Mouse (Mus musculus) heart, adult 2 months (tissue): ENCODE data around the gene Smarce1. TPM values are rescaled to one million over a fixed set of nuclear protein-coding genes. Genes with fewer than 3 reads are reported as not detected.

Experiments
- DNase-seq, 2 experiments: peaks; one replicate each; pipeline ENCODE4 v3.0.0; 2021
- H3K27ac ChIP-seq: fragments of 200-600 bp; 2 replicates; pipeline ENCODE4 v1.8.1; 2022
- H3K27me3 ChIP-seq: fragments of 200-500 bp; 2 replicates; pipeline ENCODE4 v1.6.1; 2012; ENCODE audit warnings: mild to moderate bottlenecking, low read length, inconsistent platforms, mixed read lengths; ENCODE audit not compliant: control insufficient read depth, insufficient read depth
- H3K36me3 ChIP-seq: fragments of 200-500 bp; 2 replicates; pipeline ENCODE4 v1.6.1; 2012; ENCODE audit warnings: low read length, inconsistent platforms; ENCODE audit not compliant: control insufficient read depth, insufficient read depth
- H3K4me1 ChIP-seq: fragments of 200-500 bp; 2 replicates; pipeline ENCODE4 v1.6.1; 2011; ENCODE audit warnings: low read length; ENCODE audit not compliant: control insufficient read depth, insufficient read depth
- H3K4me3 ChIP-seq: fragments of 200-600 bp; 2 replicates; pipeline ENCODE4 v1.8.1; 2022
- H3K79me2 ChIP-seq: fragments of 200-500 bp; replicated peaks from 2 replicates; pipeline ENCODE4 v1.6.1; 2012; ENCODE audit warnings: mild to moderate bottlenecking, inconsistent platforms, low read length, moderate library complexity, mixed read lengths; ENCODE audit not compliant: control insufficient read depth, insufficient read depth
- H3K9ac ChIP-seq: fragments of 200-500 bp; 2 replicates; pipeline ENCODE4 v1.6.1; 2012; ENCODE audit warnings: low read depth, mild to moderate bottlenecking, control low read depth, inconsistent platforms, low read length, mixed read lengths
- CTCF ChIP-seq: fragments of 200-600 bp; IDR thresholded peaks from 2 replicates; pipeline ENCODE4 v1.8.1; 2022; ENCODE audit warnings: antibody characterized with exemption, mild to moderate bottlenecking, moderate library complexity
- EP300 ChIP-seq: fragments of 200-500 bp; IDR thresholded peaks from 2 replicates; pipeline ENCODE4 v1.6.1; 2011; ENCODE audit warnings: low read depth, low read length, control low read depth; ENCODE audit not compliant: insufficient read depth
- POLR2A ChIP-seq: fragments of 200-500 bp; IDR thresholded peaks from 2 replicates; pipeline ENCODE4 v1.6.1; 2011; ENCODE audit warnings: mild to moderate bottlenecking, low read depth, low read length, control low read depth; ENCODE audit not compliant: insufficient read depth
- WGBS: fragments of 180-500 bp; shearing (Covaris S2); methylation state at CpG from one replicate; pipeline ENCODE4 v1.1.7; 2018; 5-methylcytosine and 5-hydroxymethylcytosine counted together
- intact Hi-C: fragments of 180-260 bp; cut with DNase I; formaldehyde crosslinking; loops from one replicate; pipeline ENCODE4 v1.15.1; 2025
- polyA plus RNA-seq: library from polyadenylated mRNA; depleted of rRNA; stranded (reverse); fragments of >200 nt; gene quantifications from 2 replicates; pipeline ENCODE4 v1.2.3, GENCODE M21; 2012
- total RNA-seq, 2 experiments: library from RNA; stranded (reverse); gene quantifications; 2 replicates each; pipeline ENCODE4 v1.2.3; 2021

The Smarce1 gene
- total and polyA plus RNA-seq, 3 experiments: 22.2 to 44.6 (median 41.8) TPM

GRCm38 (mm10) chr11:99211964-99212363 lies 18.9 kb downstream of the Smarce1 start:
- no peak for TF ChIP-seq CTCF
- TF ChIP-seq EP300: no peak
- TF ChIP-seq POLR2A: no peak
- no peak for DNase-seq
- intact Hi-C loops: no loop called here

GRCm38 (mm10) chr11:99208105-99208669 lies 22.6 kb downstream of the Smarce1 start:
- DNase-seq: no peak
- H3K9ac ChIP-seq: no peak overlapping the region
- H3K36me3 ChIP-seq: peaks cover 11% of the 10 kb centered on the region
- H3K27ac ChIP-seq: peak overlapping the region; percentile 54
- 44% methylated on average over 8 of the region's 8 CpGs for WGBS
- TF ChIP-seq POLR2A (0 out of 2 replicates have a peak, but pooled peaks have one; percentile 14), CTCF (no peak), EP300 (0 out of 2 replicates have a peak, but pooled peaks have one; percentile 29)
- no peak overlapping the region for H3K4me3 ChIP-seq
- peaks cover 3% of the 10 kb centered on the region; the same call in 1 of the 2 replicates for H3K4me1 ChIP-seq
- no peaks in the 10 kb centered on the region for H3K79me2 ChIP-seq
- intact Hi-C loops: loop anchor here (5.0 kb wide), 1 partner anchor 84 kb away; no protein-coding TSS in a partner anchor
- no peaks in the 10 kb centered on the region for H3K27me3 ChIP-seq

More at GRCm38 (mm10) chr11:99211964-99212363, 18.9 kb downstream of the Smarce1 start:
- Histone ChIP-seq H3K4me3 (no peak overlapping the region), H3K36me3 (peaks cover 18% of the 10 kb centered on the region), H3K27ac (no peak overlapping the region), H3K9ac (no peak overlapping the region), H3K4me1 (peaks cover 4% of the 10 kb centered on the region), H3K79me2 (no peaks in the 10 kb centered on the region), H3K27me3 (no peaks in the 10 kb centered on the region)
- 77% methylated on average over 2 of the region's 2 CpGs for WGBS

GRCm38 (mm10) chr11:99207449-99207848 lies 23.4 kb downstream of the Smarce1 start:
- WGBS: 14% methylated on average over 2 of the region's 2 CpGs

GRCm38 (mm10) chr11:99206954-99207353 lies 23.9 kb downstream of the Smarce1 start:
- no peak for DNase-seq
- Histone ChIP-seq H3K9ac (no peak overlapping the region), H3K27me3 (no peaks in the 10 kb centered on the region), H3K79me2 (no peaks in the 10 kb centered on the region), H3K36me3 (peaks cover 11% of the 10 kb centered on the region), H3K27ac (no peak overlapping the region), H3K4me1 (peaks cover 3% of the 10 kb centered on the region; the same call in 1 of the 2 replicates), H3K4me3 (no peak overlapping the region)
- WGBS: 10% methylated on average over 2 of the region's 2 CpGs
- intact Hi-C loops: loop anchor here (2.0 to 5.0 kb wide), 2 partner anchors 38 to 85 kb away; partner anchors contain the start of gene Krt222
- TF ChIP-seq CTCF (peak; percentile 90), EP300 (no peak), POLR2A (no peak)

More at GRCm38 (mm10) chr11:99207449-99207848, 23.4 kb downstream of the Smarce1 start:
- H3K27me3 ChIP-seq: no peaks in the 10 kb centered on the region
- intact Hi-C loops: loop anchor here (2.0 to 5.0 kb wide), 2 partner anchors 37 to 85 kb away; partner anchors contain the start of gene Krt222
- no peak for DNase-seq
- peaks cover 3% of the 10 kb centered on the region; the same call in 1 of the 2 replicates for H3K4me1 ChIP-seq
- peaks cover 11% of the 10 kb centered on the region for H3K36me3 ChIP-seq
- H3K79me2 ChIP-seq: no peaks in the 10 kb centered on the region
- H3K27ac ChIP-seq: peak overlapping the region; percentile 54
- TF ChIP-seq CTCF (no peak), EP300 (no peak), POLR2A (no peak)
- H3K9ac ChIP-seq: no peak overlapping the region
- no peak overlapping the region for H3K4me3 ChIP-seq

GRCm38 (mm10) chr11:99189154-99189582 lies 41.6 kb downstream of the Smarce1 start:
- no peaks in the 10 kb centered on the region for H3K27me3 ChIP-seq
- no peaks in the 10 kb centered on the region for H3K36me3 ChIP-seq
- no peaks in the 10 kb centered on the region for H3K4me1 ChIP-seq
- intact Hi-C loops: loop anchor here (1.0 to 5.0 kb wide), 3 partner anchors 58 to 118 kb away; no protein-coding TSS in a partner anchor
- no peak overlapping the region for H3K9ac ChIP-seq
- WGBS: 21% methylated on average over 14 of the region's 14 CpGs
- H3K4me3 ChIP-seq: no peak overlapping the region
- peak; percentile 93 for TF ChIP-seq CTCF
- no peak for TF ChIP-seq POLR2A
- TF ChIP-seq EP300: 0 out of 2 replicates have a peak, but pooled peaks have one; percentile 23
- no peak overlapping the region for H3K27ac ChIP-seq
- H3K79me2 ChIP-seq: no peaks in the 10 kb centered on the region
- peak; percentile 40 to 59 for DNase-seq

GRCm38 (mm10) chr11:99187348-99187747 lies 43.5 kb downstream of the Smarce1 start:
- intact Hi-C loops: loop anchor here (5.0 kb wide), 1 partner anchor 60 kb away; no protein-coding TSS in a partner anchor
- 96% methylated on average over 4 of the region's 4 CpGs for WGBS
- H3K79me2 ChIP-seq: no peaks in the 10 kb centered on the region
- TF ChIP-seq EP300 (no peak), CTCF (no peak), POLR2A (no peak)
- no peaks in the 10 kb centered on the region for H3K36me3 ChIP-seq
- DNase-seq: no peak
- no peak overlapping the region for H3K9ac ChIP-seq
- no peak overlapping the region for H3K4me3 ChIP-seq
- H3K27me3 ChIP-seq: no peaks in the 10 kb centered on the region
- no peaks in the 10 kb centered on the region for H3K4me1 ChIP-seq
- H3K27ac ChIP-seq: no peak overlapping the region
